Mouse (Mus musculus) hindbrain, embryonic 12.5 days (tissue): Measurements from ENCODE around the gene Tnfrsf18. TPM values are rescaled to one million over a fixed set of nuclear protein-coding genes. Genes with fewer than 3 reads are reported as not detected.

ENCODE experiments used
- ATAC-seq: fragments of 200-750 bp; cut with Nextera tagmentation; 2 replicates; pipeline ENCODE4 v1.8.0; 2017; ENCODE audit warnings: moderate TSS enrichment; ENCODE audit not compliant: low FRiP score
- H3K27ac ChIP-seq: fragments of 300-500 bp; sonication (generic); 2 replicates; pipeline ENCODE4 v1.5.1; 2016; ENCODE audit warnings: mild to moderate bottlenecking
- H3K27me3 ChIP-seq: fragments of 300-500 bp; sonication (generic); 2 replicates; pipeline ENCODE4 v1.6.1; 2016; ENCODE audit warnings: mild to moderate bottlenecking
- H3K36me3 ChIP-seq: fragments of 300-500 bp; sonication (generic); 2 replicates; pipeline ENCODE4 v1.6.1; 2016; ENCODE audit warnings: mild to moderate bottlenecking
- H3K4me1 ChIP-seq: fragments of 300-500 bp; sonication (generic); 2 replicates; pipeline ENCODE4 v1.6.1; 2016
- H3K4me2 ChIP-seq: fragments of 300-500 bp; sonication (generic); replicated peaks from 2 replicates; pipeline ENCODE4 v1.6.1; 2016; ENCODE audit warnings: mild to moderate bottlenecking
- H3K4me3 ChIP-seq: fragments of 300-500 bp; sonication (generic); 2 replicates; pipeline ENCODE4 v1.5.1; 2016; ENCODE audit warnings: mild to moderate bottlenecking
- H3K9ac ChIP-seq: fragments of 300-500 bp; sonication (generic); 2 replicates; pipeline ENCODE4 v1.6.1; 2016; ENCODE audit warnings: mild to moderate bottlenecking, moderate library complexity
- H3K9me3 ChIP-seq: fragments of 300-500 bp; sonication (generic); replicated peaks from 2 replicates; pipeline ENCODE4 v1.6.1; 2016; ENCODE audit warnings: mild to moderate bottlenecking
- WGBS: fragments of 180-500 bp; shearing (Covaris S2); methylation state at CpG from one replicate; pipeline ENCODE4 v1.1.7; 2016; 5-methylcytosine and 5-hydroxymethylcytosine counted together
- polyA plus RNA-seq: library from polyadenylated mRNA; unstranded; fragments of >200 nt; fragmentation: Nextera tagmentation; extraction: Ambion mirVana; gene quantifications from 2 replicates; pipeline ENCODE4 v1.2.1, GENCODE M21; 2016

Tnfrsf18 gene
- polyA plus RNA-seq, 1 experiment from 2014 or later, result 1.8 TPM

- Histone ChIP-seq H3K36me3 (no peaks in the 10 kb centered on the region), H3K9me3 (no peaks in the 10 kb centered on the region), H3K4me2 (peak overlapping the region; percentile 48), H3K27me3 (peaks cover 28% of the 10 kb centered on the region), H3K27ac (no peak overlapping the region), H3K4me1 (peaks cover 30% of the 10 kb centered on the region), H3K9ac (peak overlapping the region; percentile 49), H3K4me3 (peak overlapping the region; percentile 23)
- WGBS, result 6% methylated on average over 25 of the region's 25 CpGs
- ATAC-seq, result no peak
These were observed 8.9 kb downstream of the Tnfrsf18 start for GRCm38 (mm10) chr4:156034901-156035300.

GRCm38 (mm10) chr4:156044754-156045153, 18.8 kb downstream of the Tnfrsf18 start:
- no peak for ATAC-seq
- no peak overlapping the region for H3K27ac ChIP-seq
- H3K4me1 ChIP-seq, result no peaks in the 10 kb centered on the region
- 77% methylated on average over 5 of the region's 5 CpGs for WGBS
- H3K9me3 ChIP-seq, result no peaks in the 10 kb centered on the region
- H3K4me2 ChIP-seq, result no peak overlapping the region
- H3K9ac ChIP-seq, result no peak overlapping the region
- no peaks in the 10 kb centered on the region for H3K36me3 ChIP-seq
- no peaks in the 10 kb centered on the region for H3K27me3 ChIP-seq
- H3K4me3 ChIP-seq, result no peak overlapping the region

- no peak for ATAC-seq
- no peak overlapping the region for H3K4me3 ChIP-seq
- H3K9ac ChIP-seq, result no peak overlapping the region
- H3K27ac ChIP-seq, result no peak overlapping the region
- no peaks in the 10 kb centered on the region for H3K36me3 ChIP-seq
- WGBS, result 83% methylated on average over 3 of the region's 3 CpGs
- no peaks in the 10 kb centered on the region for H3K27me3 ChIP-seq
- H3K4me1 ChIP-seq, result no peaks in the 10 kb centered on the region
- no peaks in the 10 kb centered on the region for H3K9me3 ChIP-seq
- no peak overlapping the region for H3K4me2 ChIP-seq
These were observed 23.8 kb downstream of the Tnfrsf18 start for GRCm38 (mm10) chr4:156049779-156050178.

GRCm38 (mm10) chr4:156050391-156050980, 24.5 kb downstream of the Tnfrsf18 start:
- WGBS, result 71% methylated on average over 6 of the region's 6 CpGs
- Histone ChIP-seq H3K9me3 (no peaks in the 10 kb centered on the region), H3K9ac (no peak overlapping the region), H3K36me3 (no peaks in the 10 kb centered on the region), H3K4me1 (no peaks in the 10 kb centered on the region), H3K27ac (no peak overlapping the region), H3K4me3 (no peak overlapping the region), H3K27me3 (no peaks in the 10 kb centered on the region), H3K4me2 (no peak overlapping the region)
- no peak for ATAC-seq

GRCm38 (mm10) chr4:156053113-156053512, 27.1 kb downstream of the Tnfrsf18 start:
- Histone ChIP-seq H3K4me3 (no peak overlapping the region), H3K27ac (no peak overlapping the region), H3K4me1 (no peaks in the 10 kb centered on the region), H3K27me3 (no peaks in the 10 kb centered on the region), H3K9me3 (no peaks in the 10 kb centered on the region), H3K4me2 (no peak overlapping the region), H3K36me3 (no peaks in the 10 kb centered on the region), H3K9ac (no peak overlapping the region)
- 85% methylated on average over 4 of the region's 4 CpGs for WGBS
- no peak for ATAC-seq

GRCm38 (mm10) chr4:156054130-156054529, 28.2 kb downstream of the Tnfrsf18 start:
- Histone ChIP-seq H3K4me3 (no peak overlapping the region), H3K27me3 (no peaks in the 10 kb centered on the region), H3K4me1 (no peaks in the 10 kb centered on the region), H3K27ac (no peak overlapping the region), H3K4me2 (no peak overlapping the region), H3K9me3 (no peaks in the 10 kb centered on the region), H3K9ac (no peak overlapping the region), H3K36me3 (no peaks in the 10 kb centered on the region)
- no peak for ATAC-seq
- WGBS, result 94% methylated on average over 4 of the region's 4 CpGs

GRCm38 (mm10) chr4:156054606-156055005, 28.6 kb downstream of the Tnfrsf18 start:
- H3K36me3 ChIP-seq, result no peaks in the 10 kb centered on the region
- H3K4me3 ChIP-seq, result no peak overlapping the region
- no peak overlapping the region for H3K27ac ChIP-seq
- no peak for ATAC-seq
- H3K4me2 ChIP-seq, result no peak overlapping the region
- no peaks in the 10 kb centered on the region for H3K9me3 ChIP-seq
- WGBS, result 95% methylated on average over 6 of the region's 6 CpGs
- no peak overlapping the region for H3K9ac ChIP-seq
- no peaks in the 10 kb centered on the region for H3K4me1 ChIP-seq
- H3K27me3 ChIP-seq, result no peaks in the 10 kb centered on the region; the same call in 1 of the 2 replicates

GRCm38 (mm10) chr4:156055173-156055572, 29.2 kb downstream of the Tnfrsf18 start:
- no peak overlapping the region for H3K9ac ChIP-seq
- ATAC-seq, result no peak
- WGBS, result 83% methylated on average over 5 of the region's 5 CpGs
- H3K4me1 ChIP-seq, result no peaks in the 10 kb centered on the region
- no peak overlapping the region for H3K27ac ChIP-seq
- H3K9me3 ChIP-seq, result no peaks in the 10 kb centered on the region
- no peak overlapping the region for H3K4me3 ChIP-seq
- H3K4me2 ChIP-seq, result no peak overlapping the region
- no peaks in the 10 kb centered on the region for H3K36me3 ChIP-seq
- no peaks in the 10 kb centered on the region; the same call in 1 of the 2 replicates for H3K27me3 ChIP-seq

- Histone ChIP-seq H3K4me1 (no peaks in the 10 kb centered on the region), H3K4me2 (no peak overlapping the region), H3K36me3 (no peaks in the 10 kb centered on the region), H3K9me3 (no peaks in the 10 kb centered on the region), H3K27me3 (no peaks in the 10 kb centered on the region; the same call in 1 of the 2 replicates), H3K27ac (no peak overlapping the region), H3K4me3 (no peak overlapping the region), H3K9ac (no peak overlapping the region)
- 64% methylated on average over 10 of the region's 10 CpGs for WGBS
- no peak for ATAC-seq
These were observed 31.7 kb downstream of the Tnfrsf18 start for GRCm38 (mm10) chr4:156057702-156058101.

GRCm38 (mm10) chr4:156058826-156059225, 32.9 kb downstream of the Tnfrsf18 start:
- no peak overlapping the region for H3K4me3 ChIP-seq
- no peak overlapping the region for H3K4me2 ChIP-seq
- no peak for ATAC-seq
- 72% methylated on average over 9 of the region's 9 CpGs for WGBS
- peaks cover 3% of the 10 kb centered on the region for H3K4me1 ChIP-seq
- no peak overlapping the region for H3K27ac ChIP-seq
- no peaks in the 10 kb centered on the region; the same call in 1 of the 2 replicates for H3K27me3 ChIP-seq
- no peaks in the 10 kb centered on the region for H3K36me3 ChIP-seq
- no peaks in the 10 kb centered on the region for H3K9me3 ChIP-seq
- H3K9ac ChIP-seq, result no peak overlapping the region

GRCm38 (mm10) chr4:156059261-156059660, 33.3 kb downstream of the Tnfrsf18 start, which contains the start of gene Ttll10:
Gene Ttll10 (minus strand): TSS chr4:156059414.
- Histone ChIP-seq H3K9me3 (no peaks in the 10 kb centered on the region), H3K4me1 (peaks cover 8% of the 10 kb centered on the region), H3K27ac (no peak within 1 kb of the TSS), H3K4me2 (no peak within 1 kb of the TSS), H3K36me3 (no peaks in the 10 kb centered on the region), H3K4me3 (no peak within 1 kb of the TSS), H3K9ac (no peak within 1 kb of the TSS), H3K27me3 (no peaks in the 10 kb centered on the region; the same call in 1 of the 2 replicates)
- WGBS, result 57% methylated on average over 5 of the region's 5 CpGs
- ATAC-seq, result no peak

- Histone ChIP-seq H3K9ac (no peak overlapping the region), H3K27me3 (no peaks in the 10 kb centered on the region; the same call in 1 of the 2 replicates), H3K36me3 (no peaks in the 10 kb centered on the region), H3K27ac (no peak overlapping the region), H3K4me1 (peaks cover 10% of the 10 kb centered on the region), H3K4me3 (no peak overlapping the region), H3K9me3 (no peaks in the 10 kb centered on the region), H3K4me2 (no peak overlapping the region)
- 33% methylated on average over 10 of the region's 10 CpGs for WGBS
- ATAC-seq, result no peak; the same call in 1 of the 2 replicates
These were observed 33.7 kb downstream of the Tnfrsf18 start for GRCm38 (mm10) chr4:156059713-156060112.

GRCm38 (mm10) chr4:156063861-156064509, 38.0 kb downstream of the Tnfrsf18 start:
- Histone ChIP-seq H3K27me3 (no peaks in the 10 kb centered on the region; the same call in 1 of the 2 replicates), H3K36me3 (no peaks in the 10 kb centered on the region), H3K9ac (no peak overlapping the region), H3K4me3 (no peak overlapping the region), H3K4me1 (peaks cover 10% of the 10 kb centered on the region), H3K27ac (peak overlapping the region; percentile 41; the same call in 1 of the 2 replicates), H3K4me2 (no peak overlapping the region), H3K9me3 (no peaks in the 10 kb centered on the region)
- WGBS, result 11% methylated on average over 4 of the region's 4 CpGs
- no peak for ATAC-seq
